Mouse (Mus musculus): ENCODE measurements around the gene Acsl5. TPM values are rescaled to one million over a fixed set of nuclear protein-coding genes. Genes with fewer than 3 reads are reported as not detected.

The Acsl5 gene
- 58.4 and 59.0 TPM in 2 replicates for polyA plus RNA-seq (2015; fragmentation: Nextera tagmentation; extraction: Ambion mirVana)

DNA sequence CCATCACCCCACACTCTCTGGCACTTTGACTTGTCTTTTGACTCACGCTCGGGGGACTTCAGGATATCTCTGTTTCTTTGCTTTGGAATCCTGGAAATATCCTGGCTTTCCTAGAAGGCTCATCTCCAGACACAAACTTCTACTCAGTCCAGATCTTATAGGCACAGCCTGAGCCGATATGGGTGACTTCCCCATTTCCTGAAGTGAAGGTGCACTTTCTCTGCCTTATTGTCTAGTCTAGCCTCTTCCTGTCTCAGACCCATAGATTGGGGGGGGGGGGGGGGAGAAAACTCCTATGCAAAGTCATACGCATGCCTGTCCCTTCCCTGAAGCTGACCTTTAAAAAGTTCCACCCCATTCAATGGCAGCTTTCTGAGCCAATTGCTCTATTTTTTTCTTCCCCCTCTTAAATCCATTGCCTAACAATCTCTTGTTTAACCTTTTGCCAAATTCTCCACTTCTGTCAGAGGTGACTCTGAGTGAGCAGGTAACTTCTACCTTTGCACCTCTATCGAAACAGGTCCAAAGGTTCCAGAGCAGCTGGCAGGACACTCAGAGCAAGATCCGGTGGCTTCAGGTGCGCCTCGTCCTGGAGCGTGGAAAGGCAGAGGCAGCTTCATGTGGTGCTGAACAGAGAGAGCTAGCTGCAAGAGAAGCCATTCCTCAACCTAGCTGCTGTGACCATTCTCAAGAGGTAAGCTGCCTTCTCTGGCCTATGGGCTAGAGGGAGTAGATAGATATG, at the start of gene Acsl5:
Gene Acsl5 (plus strand): TSS at position 556 of the 742 bp plus-strand sequence.
- Histone ChIP-seq H3K9ac (replicated peaks; ENCODE audit: low read length) (no peak within 1 kb of the TSS), H3K36me3 (ENCODE audit: insufficient read depth, low read length) (no peaks in the 10 kb centered on the region), H3K4me2 (replicated peaks; ENCODE audit: low read depth, low read length) (no peak within 1 kb of the TSS; the same call in 1 of the 2 replicates), H3K4me3 (ENCODE audit: low read length) (no peak within 1 kb of the TSS), H3K27ac (ENCODE audit: low read length) (no peak within 1 kb of the TSS), H3K27me3 (ENCODE audit: insufficient read depth, low read length) (no peaks in the 10 kb centered on the region), H3K4me1 (ENCODE audit: insufficient read depth, low read length) (peaks cover 10% of the 10 kb centered on the region), H3K9me3 (ENCODE audit: low read length) (no peaks in the 10 kb centered on the region)
- 95% methylated on average over 9 of the region's 9 CpGs for WGBS
- ATAC-seq (ENCODE audit: low FRiP score, low TSS enrichment): no peak

GRCm38 (mm10) chr19:55206482-55207138, 45.1 kb upstream of the Acsl5 start:
- H3K27me3 ChIP-seq (ENCODE audit: insufficient read depth, low read length): no peaks in the 10 kb centered on the region
- no peak for ATAC-seq (ENCODE audit: low FRiP score, low TSS enrichment)
- WGBS: 39% methylated on average over 8 of the region's 8 CpGs

DNA sequence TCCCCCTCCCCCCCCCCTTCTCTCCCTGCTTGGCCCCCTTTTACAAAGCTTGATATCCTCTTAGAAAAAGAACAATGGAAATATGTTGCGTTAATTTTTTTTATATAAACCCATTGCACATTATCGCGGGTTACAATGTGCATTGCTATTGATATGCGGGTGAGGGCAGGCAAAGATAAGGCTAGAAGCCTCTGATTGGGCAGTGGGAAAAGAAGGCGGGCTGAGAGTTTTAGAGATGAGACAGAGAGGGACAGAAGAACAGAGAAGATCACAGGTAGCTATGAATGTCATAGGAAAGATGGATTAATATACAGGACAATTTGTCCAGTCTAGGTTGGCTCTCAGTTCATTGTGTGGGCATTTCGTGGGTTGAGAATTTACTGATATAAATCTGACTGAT, 44.5 kb upstream of the Acsl5 start:
- Histone ChIP-seq H3K36me3 (ENCODE audit: insufficient read depth, low read length) (no peaks in the 10 kb centered on the region), H3K4me2 (replicated peaks; ENCODE audit: low read depth, low read length) (no peak overlapping the region), H3K9ac (replicated peaks; ENCODE audit: low read length) (no peak overlapping the region), H3K27me3 (ENCODE audit: insufficient read depth, low read length) (no peaks in the 10 kb centered on the region), H3K9me3 (ENCODE audit: low read length) (no peaks in the 10 kb centered on the region), H3K4me3 (ENCODE audit: low read length) (no peak overlapping the region), H3K27ac (ENCODE audit: low read length) (no peak overlapping the region), H3K4me1 (ENCODE audit: insufficient read depth, low read length) (no peaks in the 10 kb centered on the region)
- no peak for ATAC-seq (ENCODE audit: low FRiP score, low TSS enrichment)
- WGBS: 59% methylated on average over 6 of the region's 6 CpGs

More at GRCm38 (mm10) chr19:55206482-55207138, 45.1 kb upstream of the Acsl5 start:
- no peak overlapping the region for H3K4me2 ChIP-seq (replicated peaks; ENCODE audit: low read depth, low read length)
- H3K9ac ChIP-seq (replicated peaks; ENCODE audit: low read length): no peak overlapping the region
- no peaks in the 10 kb centered on the region for H3K9me3 ChIP-seq (ENCODE audit: low read length)
- H3K36me3 ChIP-seq (ENCODE audit: insufficient read depth, low read length): no peaks in the 10 kb centered on the region
- H3K4me3 ChIP-seq (ENCODE audit: low read length): no peak overlapping the region
- H3K4me1 ChIP-seq (ENCODE audit: insufficient read depth, low read length): no peaks in the 10 kb centered on the region
- no peak overlapping the region for H3K27ac ChIP-seq (ENCODE audit: low read length)

DNA sequence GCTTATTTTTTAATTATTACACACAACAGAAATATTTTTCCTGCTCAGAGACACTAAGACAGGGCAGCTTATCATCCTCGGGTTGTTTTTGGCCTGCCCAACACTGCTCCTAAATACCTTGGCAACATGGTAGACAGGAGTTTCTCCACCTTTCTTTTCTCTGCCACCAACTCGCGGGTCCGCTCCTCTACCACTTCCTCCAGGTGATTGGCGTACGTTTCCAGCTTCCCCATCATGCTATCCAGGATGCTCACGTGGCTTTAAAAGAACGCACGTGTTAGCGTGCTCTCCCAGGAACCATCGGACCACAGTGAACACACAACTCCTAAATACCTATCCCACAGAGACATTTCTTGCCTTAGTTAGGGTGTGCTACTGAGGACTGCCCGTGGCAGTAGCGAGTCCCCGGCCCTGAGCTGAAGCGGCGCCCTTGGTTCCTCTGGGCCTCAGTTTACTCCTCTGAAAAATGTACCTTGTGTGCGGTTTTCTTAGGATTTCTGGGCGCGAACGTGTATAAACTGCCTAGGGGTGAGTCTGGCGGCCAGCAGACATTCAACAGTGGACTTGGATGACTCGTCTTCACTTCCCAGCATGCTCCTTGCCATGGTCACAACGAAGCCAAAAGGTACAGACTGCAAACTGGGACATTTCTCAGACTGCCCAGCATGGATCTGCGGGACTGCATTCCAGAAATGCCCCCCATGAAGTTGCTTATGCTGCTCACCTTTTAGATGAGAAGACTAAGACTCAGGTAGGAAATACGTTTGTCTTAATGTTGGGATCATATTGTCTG, 43.8 kb upstream of the Acsl5 start:
- no peaks in the 10 kb centered on the region for H3K4me1 ChIP-seq (ENCODE audit: insufficient read depth, low read length)
- WGBS: 68% methylated on average over 25 of the region's 25 CpGs
- H3K27ac ChIP-seq (ENCODE audit: low read length): no peak overlapping the region
- H3K4me3 ChIP-seq (ENCODE audit: low read length): no peak overlapping the region
- no peaks in the 10 kb centered on the region for H3K27me3 ChIP-seq (ENCODE audit: insufficient read depth, low read length)
- ATAC-seq (ENCODE audit: low FRiP score, low TSS enrichment): 0 out of 2 replicates have a peak, but pooled peaks have one; percentile 27
- no peak overlapping the region; the same call in 1 of the 2 replicates for H3K9ac ChIP-seq (replicated peaks; ENCODE audit: low read length)
- no peak overlapping the region for H3K4me2 ChIP-seq (replicated peaks; ENCODE audit: low read depth, low read length)
- H3K36me3 ChIP-seq (ENCODE audit: insufficient read depth, low read length): no peaks in the 10 kb centered on the region
- no peaks in the 10 kb centered on the region for H3K9me3 ChIP-seq (ENCODE audit: low read length)

- Histone ChIP-seq H3K9ac (replicated peaks; ENCODE audit: low read length) (no peak overlapping the region), H3K9me3 (ENCODE audit: low read length) (no peaks in the 10 kb centered on the region), H3K27ac (ENCODE audit: low read length) (no peak overlapping the region), H3K4me1 (ENCODE audit: insufficient read depth, low read length) (no peaks in the 10 kb centered on the region), H3K4me2 (replicated peaks; ENCODE audit: low read depth, low read length) (no peak overlapping the region), H3K4me3 (ENCODE audit: low read length) (no peak overlapping the region), H3K36me3 (ENCODE audit: insufficient read depth, low read length) (no peaks in the 10 kb centered on the region), H3K27me3 (ENCODE audit: insufficient read depth, low read length) (no peaks in the 10 kb centered on the region)
- no peak for ATAC-seq (ENCODE audit: low FRiP score, low TSS enrichment)
- WGBS: 78% methylated on average over 4 of the region's 4 CpGs
These were observed 43.1 kb upstream of the Acsl5 start for GRCm38 (mm10) chr19:55208654-55209053.

DNA sequence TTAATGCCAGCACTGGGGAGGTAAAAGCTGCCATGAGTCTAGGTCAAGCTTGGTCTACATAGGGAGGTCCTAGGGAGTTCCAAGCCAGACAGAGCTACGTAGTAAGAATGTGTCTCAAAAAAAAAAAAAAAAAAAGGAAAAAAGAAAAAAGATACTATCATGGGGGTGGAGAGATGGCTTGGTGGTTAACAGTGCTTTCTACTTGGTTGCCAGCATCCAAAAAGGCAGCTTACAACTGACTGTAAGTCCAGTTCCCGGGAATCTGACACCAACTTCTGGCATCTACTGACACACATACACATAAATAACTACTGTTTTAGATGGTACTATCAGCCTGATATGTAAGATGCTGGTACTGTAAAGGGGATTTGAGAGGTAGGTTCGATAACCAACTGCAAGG, 42.7 kb upstream of the Acsl5 start:
- no peak overlapping the region for H3K4me3 ChIP-seq (ENCODE audit: low read length)

GRCm38 (mm10) chr19:55211698-55212097, 40.0 kb upstream of the Acsl5 start:
- Histone ChIP-seq H3K27me3 (ENCODE audit: insufficient read depth, low read length) (no peaks in the 10 kb centered on the region), H3K4me1 (ENCODE audit: insufficient read depth, low read length) (no peaks in the 10 kb centered on the region), H3K4me2 (replicated peaks; ENCODE audit: low read depth, low read length) (no peak overlapping the region), H3K9ac (replicated peaks; ENCODE audit: low read length) (no peak overlapping the region), H3K27ac (ENCODE audit: low read length) (no peak overlapping the region), H3K4me3 (ENCODE audit: low read length) (no peak overlapping the region), H3K36me3 (ENCODE audit: insufficient read depth, low read length) (no peaks in the 10 kb centered on the region), H3K9me3 (ENCODE audit: low read length) (no peaks in the 10 kb centered on the region)
- 90% methylated on average over 1 of the region's 1 CpGs for WGBS
- ATAC-seq (ENCODE audit: low FRiP score, low TSS enrichment): peak; percentile 42; the same call in 1 of the 2 replicates

More for the DNA sequence above, 42.7 kb upstream of the Acsl5 start:
- Histone ChIP-seq H3K4me2 (replicated peaks; ENCODE audit: low read depth, low read length) (no peak overlapping the region), H3K27ac (ENCODE audit: low read length) (no peak overlapping the region), H3K9me3 (ENCODE audit: low read length) (no peaks in the 10 kb centered on the region), H3K36me3 (ENCODE audit: insufficient read depth, low read length) (no peaks in the 10 kb centered on the region), H3K4me1 (ENCODE audit: insufficient read depth, low read length) (no peaks in the 10 kb centered on the region), H3K27me3 (ENCODE audit: insufficient read depth, low read length) (no peaks in the 10 kb centered on the region), H3K9ac (replicated peaks; ENCODE audit: low read length) (no peak overlapping the region)
- no peak for ATAC-seq (ENCODE audit: low FRiP score, low TSS enrichment)
- 71% methylated on average over 3 of the region's 3 CpGs for WGBS

GRCm38 (mm10) chr19:55213617-55214340, 38.0 kb upstream of the Acsl5 start:
- H3K4me1 ChIP-seq (ENCODE audit: insufficient read depth, low read length): peaks cover 16% of the 10 kb centered on the region
- no peak for ATAC-seq (ENCODE audit: low FRiP score, low TSS enrichment)
- no peak overlapping the region for H3K27ac ChIP-seq (ENCODE audit: low read length)
- WGBS: 64% methylated on average over 12 of the region's 12 CpGs
- H3K36me3 ChIP-seq (ENCODE audit: insufficient read depth, low read length): no peaks in the 10 kb centered on the region
- no peak overlapping the region for H3K9ac ChIP-seq (replicated peaks; ENCODE audit: low read length)
- no peaks in the 10 kb centered on the region for H3K9me3 ChIP-seq (ENCODE audit: low read length)
- no peak overlapping the region for H3K4me3 ChIP-seq (ENCODE audit: low read length)
- H3K4me2 ChIP-seq (replicated peaks; ENCODE audit: low read depth, low read length): no peak overlapping the region
- H3K27me3 ChIP-seq (ENCODE audit: insufficient read depth, low read length): no peaks in the 10 kb centered on the region

DNA sequence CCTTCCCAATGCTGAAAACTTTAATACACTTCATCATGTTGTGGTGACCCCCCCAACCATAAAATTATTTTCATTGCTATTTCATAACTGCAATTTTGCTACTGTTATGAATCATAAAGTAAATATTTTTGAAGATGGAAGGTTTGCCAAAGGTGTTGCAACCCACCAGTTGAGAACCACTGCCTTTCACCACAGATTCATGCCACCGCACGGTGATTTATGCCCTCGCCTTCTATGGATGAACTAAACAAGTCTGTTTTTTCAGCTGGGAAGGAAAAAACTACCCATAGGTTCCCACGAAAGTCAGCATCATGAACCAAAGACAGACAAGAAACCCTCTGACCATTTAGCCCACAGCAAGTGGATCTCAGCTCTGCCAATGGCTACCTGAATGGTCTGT, 34.9 kb upstream of the Acsl5 start:
- Histone ChIP-seq H3K27ac (ENCODE audit: low read length) (no peak overlapping the region), H3K4me2 (replicated peaks; ENCODE audit: low read depth, low read length) (no peak overlapping the region), H3K9me3 (ENCODE audit: low read length) (no peaks in the 10 kb centered on the region), H3K36me3 (ENCODE audit: insufficient read depth, low read length) (no peaks in the 10 kb centered on the region), H3K27me3 (ENCODE audit: insufficient read depth, low read length) (no peaks in the 10 kb centered on the region), H3K4me1 (ENCODE audit: insufficient read depth, low read length) (peaks cover 20% of the 10 kb centered on the region), H3K4me3 (ENCODE audit: low read length) (no peak overlapping the region), H3K9ac (replicated peaks; ENCODE audit: low read length) (no peak overlapping the region)
- 74% methylated on average over 4 of the region's 4 CpGs for WGBS
- ATAC-seq (ENCODE audit: low FRiP score, low TSS enrichment): no peak
